Mouse (Mus musculus) cerebellum, postnatal 14 days (tissue): ENCODE data around the gene Tcn2.
"Not testable (repeated sequence)": the region's sequence is repeated elsewhere in the genome, so short reads cannot be mapped to it uniquely, and the experiment has no call there.

Experiments used
- DNase-seq, 2 experiments: peaks; one replicate each; pipeline ENCODE4 v3.0.0; 2021; ENCODE audit warnings: mixed read lengths in 2 of 2

The Tcn2 gene

GRCm38 (mm10) chr11:3931511-3932211 is at the start of gene Tcn2:
Gene Tcn2 (minus strand): TSS chr11:3932159.
- peak; percentile 62 to 81 for DNase-seq

GRCm38 (mm10) chr11:3981536-3981935 is 49.6 kb upstream of the Tcn2 start:
- DNase-seq, result no peak

GRCm38 (mm10) chr11:3978421-3978820 is 46.5 kb upstream of the Tcn2 start:
- no peak for DNase-seq

- no peak for DNase-seq
These were observed 44.7 kb upstream of the Tcn2 start, which contains the start of gene 4930556J24Rik for GRCm38 (mm10) chr11:3976678-3977077. Gene 4930556J24Rik (minus strand): TSS chr11:3976778.

GRCm38 (mm10) chr11:3974311-3974710 is 42.4 kb upstream of the Tcn2 start:
- no peak for DNase-seq

GRCm38 (mm10) chr11:3973081-3973480 is 41.1 kb upstream of the Tcn2 start:
- DNase-seq, result no peak

- no peak for DNase-seq
These were observed 38.4 kb upstream of the Tcn2 start for GRCm38 (mm10) chr11:3970361-3970760.

- DNase-seq, result peak in 1 of 2 experiments; percentile 19
These were observed 37.9 kb upstream of the Tcn2 start for GRCm38 (mm10) chr11:3969837-3970236.

- DNase-seq, result no peak
These were observed 32.6 kb upstream of the Tcn2 start for GRCm38 (mm10) chr11:3964416-3965172.

GRCm38 (mm10) chr11:3963610-3964415 is 31.9 kb upstream of the Tcn2 start, which contains the start of gene Pes1:
Gene Pes1 (plus strand): TSS chr11:3963975.
- peak; percentile 76 to 85 for DNase-seq

- peak in 1 of 2 experiments; percentile 40 for DNase-seq
These were observed 31.2 kb upstream of the Tcn2 start for GRCm38 (mm10) chr11:3963155-3963554.

- DNase-seq, result no peak
These were observed 29.8 kb upstream of the Tcn2 start for GRCm38 (mm10) chr11:3961761-3962160.

GRCm38 (mm10) chr11:3960901-3961300 is 28.9 kb upstream of the Tcn2 start:
- no peak for DNase-seq

GRCm38 (mm10) chr11:3955371-3955770 is 23.4 kb upstream of the Tcn2 start:
- peak in 1 of 2 experiments; percentile 26 for DNase-seq

GRCm38 (mm10) chr11:3954876-3955275 is 22.9 kb upstream of the Tcn2 start:
- not testable (repeated sequence) for DNase-seq

- DNase-seq, result no peak
These were observed 14.4 kb upstream of the Tcn2 start for GRCm38 (mm10) chr11:3946386-3946785.

- DNase-seq, result no peak
These were observed 9.4 kb upstream of the Tcn2 start for GRCm38 (mm10) chr11:3941371-3941770.

- no peak for DNase-seq
These were observed 5.4 kb upstream of the Tcn2 start for GRCm38 (mm10) chr11:3937321-3937874.

- no peak for DNase-seq
These were observed 4.4 kb upstream of the Tcn2 start for GRCm38 (mm10) chr11:3936318-3936717.

- DNase-seq, result no peak
These were observed 3.2 kb upstream of the Tcn2 start for GRCm38 (mm10) chr11:3935135-3935534.

GRCm38 (mm10) chr11:3933756-3934285 is 1.9 kb upstream of the Tcn2 start:
- no peak for DNase-seq

- DNase-seq, result no peak
These were observed 1.0 kb downstream of the Tcn2 start for GRCm38 (mm10) chr11:3930931-3931330.

GRCm38 (mm10) chr11:3930019-3930418 is 1.9 kb downstream of the Tcn2 start:
- no peak for DNase-seq
